Comparison of ENCODE assay signal across 11 mouse cellular contexts in genomic region chr14:8615636-8616035, GRCm38 (mm10). TPM values are rescaled to one million over a fixed set of nuclear protein-coding genes. Genes with fewer than 3 reads are reported as not detected.
A peak's percentile ranks its signal among the peaks of the same experiment; 100 is the strongest.
DNase-seq lines count a peak whose midpoint lies in the region; ATAC-seq lines count a peak whose summit lies in the region.
"Had no signal": no experiment of that assay in that cellular context is flagged by ENCODE, and none has a peak within 500 bp of the region (broad histone marks: within the 10 kb centered on the region; RNA-seq: fewer than 3 reads in every experiment).

No protein-coding gene starts in this region.

- H3K27ac ChIP-seq in midbrain, embryonic 10.5 days (replicated peaks): no peak overlapping the region
- no peak overlapping the region for H3K27ac ChIP-seq in forebrain, embryonic 13.5 days

- H3K4me3 ChIP-seq in midbrain, embryonic 10.5 days: no peak overlapping the region
- H3K4me3 ChIP-seq in forebrain, embryonic 13.5 days: no peak overlapping the region

- peak; percentile 52 for DNase-seq in 3T3-L1 (ENCODE audit: low read depth, low spot score)
- peak; percentile 30 for DNase-seq in CD4-positive, CD25-positive, alpha-beta regulatory T cell, adult 2 months (ENCODE audit: low read depth, low spot score)
- DNase-seq in heart, postnatal 4 days: peak; percentile 8
- DNase-seq in midbrain, embryonic 10.5 days (ENCODE audit: low spot score): no peak
- DNase-seq in urinary bladder, adult 18-20 months (ENCODE audit: low spot score in 2 of 2): no peak
- DNase-seq: adrenal gland, postnatal 36 days; cerebellum, adult 18-20 months; liver had no signal

- no peaks in the 10 kb centered on the region for H3K9me3 ChIP-seq in midbrain, embryonic 10.5 days (replicated peaks)
- H3K9me3 ChIP-seq in forebrain, embryonic 13.5 days (replicated peaks): no peaks in the 10 kb centered on the region

- H3K27me3 ChIP-seq in midbrain, embryonic 10.5 days (ENCODE audit: low read depth, poor library complexity, severe bottlenecking): no peaks in the 10 kb centered on the region
- no peaks in the 10 kb centered on the region for H3K27me3 ChIP-seq in forebrain, embryonic 13.5 days

- no peak overlapping the region for H3K4me2 ChIP-seq in forebrain, embryonic 13.5 days

- WGBS in midbrain, embryonic 10.5 days: 82% methylated on average over 7 of the region's 7 CpGs
- 85% methylated on average over 7 of the region's 7 CpGs for WGBS in forebrain, embryonic 13.5 days

- H3K4me1 ChIP-seq in midbrain, embryonic 10.5 days: peaks cover 6% of the 10 kb centered on the region; the same call in 1 of the 2 replicates
- H3K4me1 ChIP-seq in forebrain, embryonic 13.5 days: no peaks in the 10 kb centered on the region

- ATAC-seq in megakaryocyte, adult 5-6 weeks (ENCODE audit: poor library complexity, severe bottlenecking): peak; percentile 30
- ATAC-seq in forebrain, embryonic 13.5 days: no peak
- ATAC-seq: Patski had no signal

- H3K9ac ChIP-seq in forebrain, embryonic 13.5 days: no peak overlapping the region

- no peaks in the 10 kb centered on the region for H3K36me3 ChIP-seq in midbrain, embryonic 10.5 days
- no peaks in the 10 kb centered on the region for H3K36me3 ChIP-seq in forebrain, embryonic 13.5 days (ENCODE audit: poor library complexity, severe bottlenecking)

RNA-seq across cellular contexts. Expression of gene 4930452B06Rik, which starts 50.4 kb away (rescaled TPM):
- total RNA-seq in heart, postnatal 4 days (2021): 10 to 100 TPM; 15.2 to 15.7 TPM
- not detected in 2 replicates for total RNA-seq in megakaryocyte, adult 5-6 weeks (2015)
- not detected in 2 replicates for total RNA-seq in megakaryocyte, adult 5-6 weeks (2017)
- polyA plus RNA-seq in midbrain, embryonic 10.5 days (2016; fragmentation: Nextera tagmentation; extraction: Ambion mirVana): 10.4 and 12.2 TPM in 2 replicates
- 8.9 and 9.7 TPM in 2 replicates for polyA plus RNA-seq in forebrain, embryonic 13.5 days (2015; fragmentation: Nextera tagmentation; extraction: Ambion mirVana)

Comparison
In these comparisons a context has a peak if more than half of its experiments do, and no peak if none do; other contexts are left out.
1. DNase-seq: peak in 3T3-L1 (single experiment), CD4-positive, CD25-positive, alpha-beta regulatory T cell, adult 2 months (single experiment) and heart, postnatal 4 days (single experiment); none in midbrain, embryonic 10.5 days (single experiment) and urinary bladder, adult 18-20 months (0 of 2).
2. RNA of gene 4930452B06Rik, which starts 50.4 kb away (total RNA-seq): 15.2 to 15.7 TPM in heart, postnatal 4 days; not detected in megakaryocyte, adult 5-6 weeks; every median in the first group is over 10 times any median in the second.